Mouse (Mus musculus): ENCODE data around the gene Smyd1. TPM values are rescaled to one million over a fixed set of nuclear protein-coding genes. Genes with fewer than 3 reads are reported as not detected.

Smyd1 gene
- total and polyA plus RNA-seq, 3 experiments: 0.08 to 0.37 (median 0.08) TPM

GRCm38 (mm10) chr6:71235121-71235520 is 86.9 kb downstream of the Smyd1 start:
- dilution Hi-C loops (cut with MboI; ENCODE audit: extremely low pct_ligation_motif_present, extremely low pct_unique_long_range_greater_than_20kb, low sequenced_read_pairs): no loop called here
- Histone ChIP-seq H3K4me1 (ENCODE audit: control insufficient read depth in 1 of 2, insufficient read depth in 2 of 2) (peaks cover 16 to 28% of the 10 kb centered on the region in 2 experiments), H3K27me3 (replicated peaks) (peaks cover 2% of the 10 kb centered on the region), H3K36me3 (replicated peaks in 1 of 2; ENCODE audit: control insufficient read depth in 1 of 2, insufficient read depth in 1 of 2, low read length in 1 of 2) (no peaks in the 10 kb centered on the region), H3K9me3 (replicated peaks; ENCODE audit: low read length) (no peaks in the 10 kb centered on the region), H3K4me2 (ENCODE audit: insufficient read depth, low read depth, poor library complexity, severe bottlenecking) (no peak overlapping the region), H3K27ac (ENCODE audit: insufficient read depth, low read depth) (no peak overlapping the region), H3K79me2 (replicated peaks; ENCODE audit: control insufficient read depth, extremely low read depth, insufficient read depth, poor library complexity, severe bottlenecking) (no peaks in the 10 kb centered on the region), H3K9ac (ENCODE audit: insufficient read depth, low read depth) (no peak overlapping the region), H3K4me3 (replicated peaks in 1 of 3; ENCODE audit: low read depth in 2 of 3, low read length in 2 of 3, poor library complexity in 1 of 3) (no peak overlapping the region)
- no peak for TF ChIP-seq ZMIZ1 (IDR thresholded peaks at IDR 0.05; ENCODE audit: low read depth, low read length)
- no peak for TF ChIP-seq UBTF (IDR thresholded peaks at IDR 0.05; ENCODE audit: low read depth, low read length)
- TF ChIP-seq PAX5 (IDR thresholded peaks at IDR 0.05; ENCODE audit: low read length): no peak
- no peak for TF ChIP-seq NELFE (IDR thresholded peaks at IDR 0.05; ENCODE audit: low read depth, low read length)
- TF ChIP-seq TBP (conservative IDR thresholded peaks at IDR 0.05; ENCODE audit: low read depth, low read length): no peak
- no peak for TF ChIP-seq MAFK (IDR thresholded peaks at IDR 0.05; ENCODE audit: insufficient replicate concordance, low read length)
- TF ChIP-seq IRF4 (IDR thresholded peaks at IDR 0.05; ENCODE audit: low read depth, low read length): no peak
- TF ChIP-seq ZC3H11A (IDR thresholded peaks at IDR 0.05; ENCODE audit: low read depth, low read length): no peak
- no peak for TF ChIP-seq ZNF384 (IDR thresholded peaks at IDR 0.05; ENCODE audit: low read depth, low read length)
- TF ChIP-seq NRF1 (IDR thresholded peaks at IDR 0.05; ENCODE audit: low read depth, low read length): no peak
- TF ChIP-seq ETS1 (conservative IDR thresholded peaks at IDR 0.05; ENCODE audit: low read depth, low read length): no peak
- TF ChIP-seq CTCF (conservative IDR thresholded peaks at IDR 0.05 in 1 of 2, IDR thresholded peaks at IDR 0.05 in 1 of 2; ENCODE audit: low read depth in 2 of 2, low read length in 2 of 2): no peak
- TF ChIP-seq ELF1 (IDR thresholded peaks at IDR 0.05; ENCODE audit: low read depth, low read length): no peak
- no peak for TF ChIP-seq TCF12 (IDR thresholded peaks at IDR 0.05; ENCODE audit: low read depth, low read length)
- TF ChIP-seq EP300 (IDR thresholded peaks at IDR 0.05; ENCODE audit: low read length): no peak
- no peak for DNase-seq (ENCODE audit: extremely low read depth)
- in situ Hi-C loops (cut with MboI; ENCODE audit: low pct_ligation_motif_present, low pct_unique_long_range_greater_than_20kb, low sequenced_read_pairs): no loop called here

GRCm38 (mm10) chr6:71227157-71227770 is 94.8 kb downstream of the Smyd1 start:
- dilution Hi-C loops (cut with MboI; ENCODE audit: extremely low pct_ligation_motif_present, extremely low pct_unique_long_range_greater_than_20kb, low sequenced_read_pairs): no loop called here
- peaks cover 6 to 21% of the 10 kb centered on the region in 2 experiments; a peak in 3 of 4 replicates for H3K4me1 ChIP-seq (ENCODE audit: control insufficient read depth in 1 of 2, insufficient read depth in 2 of 2)

More at GRCm38 (mm10) chr6:71227157-71227770, 94.8 kb downstream of the Smyd1 start:
- Histone ChIP-seq H3K27me3 (replicated peaks) (no peaks in the 10 kb centered on the region), H3K79me2 (replicated peaks; ENCODE audit: control insufficient read depth, extremely low read depth, insufficient read depth, poor library complexity, severe bottlenecking) (no peaks in the 10 kb centered on the region), H3K27ac (ENCODE audit: insufficient read depth, low read depth) (no peak overlapping the region), H3K4me3 (replicated peaks in 1 of 3; ENCODE audit: low read depth in 2 of 3, low read length in 2 of 3, poor library complexity in 1 of 3) (no peak overlapping the region), H3K36me3 (replicated peaks in 1 of 2; ENCODE audit: control insufficient read depth in 1 of 2, insufficient read depth in 1 of 2, low read length in 1 of 2) (no peaks in the 10 kb centered on the region), H3K9me3 (replicated peaks; ENCODE audit: low read length) (no peaks in the 10 kb centered on the region), H3K9ac (ENCODE audit: insufficient read depth, low read depth) (no peak overlapping the region), H3K4me2 (ENCODE audit: insufficient read depth, low read depth, poor library complexity, severe bottlenecking) (no peak overlapping the region)
- in situ Hi-C loops (cut with MboI; ENCODE audit: low pct_ligation_motif_present, low pct_unique_long_range_greater_than_20kb, low sequenced_read_pairs): loop anchor here (10.0 kb wide), 1 partner anchor 52 kb away; no protein-coding TSS in a partner anchor
- DNase-seq (ENCODE audit: extremely low read depth): no peak
- TF ChIP-seq JUN (IDR thresholded peaks at IDR 0.05; ENCODE audit: insufficient read depth, low read depth, low read length): no peak
- no peak for TF ChIP-seq MXI1 (IDR thresholded peaks at IDR 0.05; ENCODE audit: low read depth, low read length)
- TF ChIP-seq EP300 (IDR thresholded peaks at IDR 0.05; ENCODE audit: low read length): no peak
- no peak for TF ChIP-seq JUND (conservative IDR thresholded peaks at IDR 0.05; ENCODE audit: low read depth, low read length)
- no peak for TF ChIP-seq NELFE (IDR thresholded peaks at IDR 0.05; ENCODE audit: low read depth, low read length)
- TF ChIP-seq GABPA (IDR thresholded peaks at IDR 0.05; ENCODE audit: insufficient replicate concordance, low read depth, low read length): no peak
- TF ChIP-seq RAD21 (IDR thresholded peaks at IDR 0.05; ENCODE audit: low read depth, low read length): no peak
- TF ChIP-seq MAX (IDR thresholded peaks at IDR 0.05; ENCODE audit: low read length): no peak
- no peak for TF ChIP-seq CHD2 (IDR thresholded peaks at IDR 0.05; ENCODE audit: low read length)
- TF ChIP-seq NRF1 (IDR thresholded peaks at IDR 0.05; ENCODE audit: low read depth, low read length): no peak
- TF ChIP-seq MYC (IDR thresholded peaks at IDR 0.05; ENCODE audit: low read depth, low read length): no peak
